Mouse (Mus musculus) stomach, postnatal 0 days (tissue): ENCODE measurements at regions not wholly inside any gene's neighbourhood (a gene's known extent, or its start where the extent isn't known, plus 50 kb on each side); places are given as distances from the start of the nearest gene placed in this dataset.

ENCODE experiments used
- CTCF ChIP-seq: IDR thresholded peaks from 2 replicates; pipeline ENCODE4 v1.5.1; 2016; ENCODE audit warnings: antibody characterized with exemption, low read depth, mild to moderate bottlenecking, moderate library complexity
- EP300 ChIP-seq: optimal IDR thresholded peaks from 2 replicates; pipeline ENCODE3; 2016; ENCODE audit warnings: antibody characterized with exemption

GRCm38 (mm10) chr8:102575523-102575922, 209.9 kb downstream of the Cdh11 start:
- TF ChIP-seq CTCF (no peak), EP300 (no peak)
